Mouse (Mus musculus) heart, postnatal 0 days (tissue): ENCODE measurements around the gene Arhgap15. TPM values are rescaled to one million over a fixed set of nuclear protein-coding genes. Genes with fewer than 3 reads are reported as not detected.

Source experiments
- ATAC-seq: fragments of 200-750 bp; cut with Nextera tagmentation; 2 replicates; pipeline ENCODE4 v1.8.0; 2017; ENCODE audit warnings: low read depth, moderate number of reproducible peaks, moderate library complexity; ENCODE audit not compliant: insufficient read depth
- DNase-seq: peaks from one replicate; pipeline ENCODE4 v3.0.0-alpha.2; 2016; ENCODE audit warnings: low spot score
- H3K27ac ChIP-seq: fragments of 300-500 bp; sonication (generic); 2 replicates; pipeline ENCODE4 v1.5.1; 2014; ENCODE audit warnings: low read depth, mild to moderate bottlenecking
- H3K27me3 ChIP-seq: fragments of 300-500 bp; sonication (generic); 2 replicates; pipeline ENCODE4 v1.6.1; 2014; ENCODE audit warnings: low read length, mixed read lengths; ENCODE audit not compliant: control insufficient read depth, insufficient read depth
- H3K36me3 ChIP-seq: fragments of 300-500 bp; sonication (generic); replicated peaks from 2 replicates; pipeline ENCODE4 v1.6.1; 2014; ENCODE audit warnings: low read length, mixed read lengths; ENCODE audit not compliant: control insufficient read depth, insufficient read depth
- H3K4me1 ChIP-seq: fragments of 300-500 bp; sonication (generic); 2 replicates; pipeline ENCODE4 v1.6.1; 2014; ENCODE audit warnings: antibody characterized with exemption; ENCODE audit not compliant: control insufficient read depth, insufficient read depth
- H3K4me2 ChIP-seq: fragments of 300-500 bp; sonication (generic); 2 replicates; pipeline ENCODE4 v1.6.1; 2014; ENCODE audit warnings: low read depth, mild to moderate bottlenecking, low read length, moderate library complexity
- H3K4me3 ChIP-seq: fragments of 300-500 bp; sonication (generic); 2 replicates; pipeline ENCODE4 v1.5.1; 2014; ENCODE audit warnings: low read depth, low read length
- H3K9ac ChIP-seq: fragments of 300-500 bp; sonication (generic); replicated peaks from 2 replicates; pipeline ENCODE4 v1.6.1; 2014; ENCODE audit warnings: low read depth, low read length, mixed read lengths
- H3K9me3 ChIP-seq: fragments of 300-500 bp; sonication (generic); replicated peaks from 2 replicates; pipeline ENCODE4 v1.6.1; 2016; ENCODE audit warnings: low read length; ENCODE audit not compliant: control insufficient read depth
- CTCF ChIP-seq: IDR thresholded peaks from 2 replicates; pipeline ENCODE4 v1.5.1; 2016; ENCODE audit warnings: antibody characterized with exemption, control low read depth, low read depth
- EP300 ChIP-seq: IDR thresholded peaks from 2 replicates; pipeline ENCODE4 v1.6.1; 2016; ENCODE audit warnings: antibody characterized with exemption, low read depth
- WGBS: fragments of 180-500 bp; shearing (Covaris S2); extraction: QIAGEN DNeasy Blood & Tissue Kit; methylation state at CpG from one replicate; pipeline ENCODE4 v1.1.7; 2014; 5-methylcytosine and 5-hydroxymethylcytosine counted together
- polyA plus RNA-seq: library from polyadenylated mRNA; unstranded; fragments of >200 nt; fragmentation: Nextera tagmentation; extraction: Ambion mirVana; gene quantifications from 2 replicates; pipeline ENCODE4 v1.2.1, GENCODE M21; 2015
- total RNA-seq: library from RNA; depleted of rRNA; stranded (reverse); fragments of >200 nt; gene quantifications from 2 replicates; pipeline ENCODE4 v1.2.3, GENCODE M21; 2014; ENCODE audit warnings: low replicate concordance

The Arhgap15 gene
- total and polyA plus RNA-seq, 2 experiments from 2014 or later = 0.46 to 1.7 TPM

GRCm38 (mm10) chr2:44333295-44333694, 584.7 kb downstream of the Arhgap15 start:
- Histone ChIP-seq H3K27me3 (no peaks in the 10 kb centered on the region), H3K9ac (no peak overlapping the region), H3K27ac (no peak overlapping the region), H3K4me3 (no peak overlapping the region), H3K36me3 (no peaks in the 10 kb centered on the region), H3K9me3 (no peaks in the 10 kb centered on the region), H3K4me2 (no peak overlapping the region), H3K4me1 (peaks cover 6% of the 10 kb centered on the region; the same call in 1 of the 2 replicates)
- DNase-seq = no peak
- ATAC-seq = no peak
- WGBS = 78% methylated on average over 4 of the region's 4 CpGs
- TF ChIP-seq CTCF (no peak), EP300 (no peak)

DNA sequence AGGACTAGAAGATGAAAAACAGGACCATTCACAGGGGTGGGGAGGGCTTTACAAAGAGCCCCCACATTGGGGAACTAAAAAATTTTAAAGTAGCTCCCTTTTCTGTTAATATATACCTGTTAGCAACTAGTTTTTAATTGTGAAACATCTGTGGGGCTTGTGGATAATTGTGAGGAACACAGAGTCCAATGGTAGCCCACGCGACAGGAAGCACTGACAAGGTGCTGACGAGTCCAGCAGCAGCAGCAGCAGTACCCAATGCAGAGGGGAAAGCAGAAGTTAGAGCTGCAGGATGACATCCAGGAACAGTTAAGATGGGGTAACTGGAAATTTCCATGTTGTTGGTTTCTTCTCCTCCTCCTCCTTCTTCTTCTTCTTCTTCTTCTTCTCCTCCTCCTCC, 585.4 kb downstream of the Arhgap15 start:
- Histone ChIP-seq H3K4me3 (no peak overlapping the region), H3K36me3 (no peaks in the 10 kb centered on the region), H3K9me3 (no peaks in the 10 kb centered on the region), H3K27ac (no peak overlapping the region), H3K4me2 (no peak overlapping the region), H3K9ac (no peak overlapping the region), H3K27me3 (no peaks in the 10 kb centered on the region), H3K4me1 (peaks cover 6% of the 10 kb centered on the region; the same call in 1 of the 2 replicates)
- no peak for DNase-seq
- no peak for TF ChIP-seq EP300
- no peak for TF ChIP-seq CTCF
- no peak for ATAC-seq
- 23% methylated on average over 3 of the region's 3 CpGs for WGBS

- H3K27me3 ChIP-seq = no peaks in the 10 kb centered on the region
- no peak for DNase-seq
- ATAC-seq = no peak
- H3K4me2 ChIP-seq = no peak overlapping the region
- H3K4me1 ChIP-seq = peaks cover 6% of the 10 kb centered on the region; the same call in 1 of the 2 replicates
- H3K4me3 ChIP-seq = no peak overlapping the region
- 25% methylated on average over 2 of the region's 2 CpGs for WGBS
- H3K9ac ChIP-seq = no peak overlapping the region
- no peaks in the 10 kb centered on the region for H3K36me3 ChIP-seq
- H3K27ac ChIP-seq = no peak overlapping the region
- TF ChIP-seq CTCF (no peak), EP300 (no peak)
- no peaks in the 10 kb centered on the region for H3K9me3 ChIP-seq
Observed at GRCm38 (mm10) chr2:44334517-44334916, 585.9 kb downstream of the Arhgap15 start.

- no peak overlapping the region for H3K4me2 ChIP-seq
- H3K9ac ChIP-seq = no peak overlapping the region
- no peak overlapping the region for H3K4me3 ChIP-seq
- H3K27ac ChIP-seq = no peak overlapping the region
- H3K27me3 ChIP-seq = no peaks in the 10 kb centered on the region
- no peak for DNase-seq
- WGBS = 73% methylated on average over 5 of the region's 5 CpGs
- H3K9me3 ChIP-seq = no peaks in the 10 kb centered on the region
- no peaks in the 10 kb centered on the region for H3K36me3 ChIP-seq
- no peak for ATAC-seq
- TF ChIP-seq EP300 (no peak), CTCF (no peak)
- H3K4me1 ChIP-seq = peaks cover 6% of the 10 kb centered on the region; the same call in 1 of the 2 replicates
Observed at GRCm38 (mm10) chr2:44336720-44337354, 588.2 kb downstream of the Arhgap15 start.

DNA sequence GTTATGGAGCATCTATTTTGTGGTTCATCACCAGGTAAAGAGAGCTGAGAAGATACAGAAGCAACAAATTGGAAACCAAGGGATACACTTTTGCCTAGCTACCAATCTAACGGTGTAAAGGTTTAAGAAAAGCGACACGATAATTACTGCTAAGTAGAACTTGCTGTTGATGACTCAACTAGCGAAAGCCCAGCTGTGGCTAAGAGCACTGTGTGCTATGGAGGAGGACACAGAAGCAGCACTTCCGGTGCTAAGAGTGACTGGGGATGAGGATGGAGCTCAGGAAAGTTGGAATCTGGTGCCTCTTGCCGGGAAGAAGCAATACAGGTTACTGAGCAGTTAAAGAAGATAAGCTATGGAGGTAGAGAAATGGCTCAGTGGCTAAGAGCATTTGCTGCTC, 589.8 kb downstream of the Arhgap15 start:
- no peaks in the 10 kb centered on the region for H3K9me3 ChIP-seq
- no peak for DNase-seq
- no peak overlapping the region for H3K4me2 ChIP-seq
- no peaks in the 10 kb centered on the region for H3K27me3 ChIP-seq
- no peak overlapping the region for H3K9ac ChIP-seq
- TF ChIP-seq EP300 (no peak), CTCF (no peak)
- H3K36me3 ChIP-seq = no peaks in the 10 kb centered on the region
- no peak overlapping the region for H3K27ac ChIP-seq
- no peak overlapping the region for H3K4me3 ChIP-seq
- H3K4me1 ChIP-seq = peaks cover 6% of the 10 kb centered on the region; the same call in 1 of the 2 replicates
- ATAC-seq = no peak
- WGBS = 83% methylated on average over 6 of the region's 6 CpGs

- Histone ChIP-seq H3K9me3 (no peaks in the 10 kb centered on the region), H3K4me1 (no peaks in the 10 kb centered on the region), H3K4me3 (no peak overlapping the region), H3K27ac (no peak overlapping the region), H3K4me2 (no peak overlapping the region), H3K27me3 (no peaks in the 10 kb centered on the region), H3K9ac (no peak overlapping the region), H3K36me3 (no peaks in the 10 kb centered on the region)
- WGBS = 84% methylated on average over 10 of the region's 10 CpGs
- DNase-seq = no peak
- no peak for ATAC-seq
- no peak for TF ChIP-seq CTCF
Observed at GRCm38 (mm10) chr2:44341091-44341571, 592.5 kb downstream of the Arhgap15 start.
